Mouse (Mus musculus): ENCODE data around the gene Rab17.

The Rab17 gene

GRCm38 (mm10) chr1:90933001-90933400 lies 36.5 kb downstream of the Rab17 start:
- DNase-seq (ENCODE audit: low read depth, low spot score), result peak; percentile 68

GRCm38 (mm10) chr1:90928575-90928934 lies 40.9 kb downstream of the Rab17 start:
- peak; percentile 90 for DNase-seq (ENCODE audit: low read depth, low spot score)

- no peak for DNase-seq (ENCODE audit: low read depth, low spot score)
These were observed 41.4 kb downstream of the Rab17 start for GRCm38 (mm10) chr1:90927929-90928574.

- no peak for DNase-seq (ENCODE audit: low read depth, low spot score)
These were observed 42.2 kb downstream of the Rab17 start for GRCm38 (mm10) chr1:90927308-90927707.

GRCm38 (mm10) chr1:90926030-90926429 lies 43.4 kb downstream of the Rab17 start:
- DNase-seq (ENCODE audit: low read depth, low spot score), result peak; percentile 72

- no peak for DNase-seq (ENCODE audit: low read depth, low spot score)
These were observed 47.8 kb downstream of the Rab17 start for GRCm38 (mm10) chr1:90921687-90922086.

- DNase-seq (ENCODE audit: low read depth, low spot score), result peak; percentile 32
These were observed 52.0 kb downstream of the Rab17 start for GRCm38 (mm10) chr1:90917509-90917908.

GRCm38 (mm10) chr1:90914948-90915569 lies 54.4 kb downstream of the Rab17 start, which contains the start of gene Mlph:
Mlph (plus strand) TSS chr1:90915085.
- peak; percentile 35 for DNase-seq (ENCODE audit: low read depth, low spot score)

GRCm38 (mm10) chr1:90913231-90913630 lies 56.2 kb downstream of the Rab17 start:
- DNase-seq (ENCODE audit: low read depth, low spot score), result no peak

- DNase-seq (ENCODE audit: low read depth, low spot score), result no peak
These were observed 59.8 kb downstream of the Rab17 start for GRCm38 (mm10) chr1:90909631-90910152.

- DNase-seq (ENCODE audit: low read depth, low spot score), result no peak
These were observed 60.3 kb downstream of the Rab17 start for GRCm38 (mm10) chr1:90909161-90909560.
